Mouse (Mus musculus) intestine, postnatal 0 days (tissue): ENCODE results near the gene Ifnar1. TPM values are rescaled to one million over a fixed set of nuclear protein-coding genes. Genes with fewer than 3 reads are reported as not detected.
"Not testable (repeated sequence)": the region's sequence is repeated elsewhere in the genome, so short reads cannot be mapped to it uniquely, and the experiment has no call there.

ENCODE experiments used
- ATAC-seq: fragments of 200-750 bp; cut with Nextera tagmentation; 2 replicates; pipeline ENCODE4 v1.8.0; 2017; ENCODE audit warnings: mild to moderate bottlenecking, moderate TSS enrichment, moderate library complexity
- H3K27ac ChIP-seq: fragments of 300-500 bp; sonication (generic); 2 replicates; pipeline ENCODE4 v1.5.1; 2014; ENCODE audit warnings: mild to moderate bottlenecking, low read depth, low read length, moderate library complexity
- H3K27me3 ChIP-seq: fragments of 300-500 bp; sonication (generic); replicated peaks from 2 replicates; pipeline ENCODE4 v1.6.1; 2014; ENCODE audit warnings: low read length, mixed read lengths; ENCODE audit not compliant: control insufficient read depth, insufficient read depth
- H3K36me3 ChIP-seq: fragments of 300-500 bp; sonication (generic); 2 replicates; pipeline ENCODE4 v1.6.1; 2014; ENCODE audit warnings: mild to moderate bottlenecking, moderate library complexity; ENCODE audit not compliant: control insufficient read depth, insufficient read depth
- H3K4me1 ChIP-seq: fragments of 300-500 bp; sonication (generic); replicated peaks from 2 replicates; pipeline ENCODE4 v1.6.1; 2014; ENCODE audit warnings: antibody characterized with exemption, low read length, mixed read lengths; ENCODE audit not compliant: control insufficient read depth, insufficient read depth
- H3K4me2 ChIP-seq: fragments of 300-500 bp; sonication (generic); replicated peaks from 2 replicates; pipeline ENCODE4 v1.6.1; 2014; ENCODE audit warnings: low read depth, mild to moderate bottlenecking, moderate library complexity
- H3K4me3 ChIP-seq: fragments of 300-500 bp; sonication (generic); 2 replicates; pipeline ENCODE4 v1.5.1; 2014; ENCODE audit warnings: low read depth, low read length
- H3K9ac ChIP-seq: fragments of 300-500 bp; sonication (generic); 2 replicates; pipeline ENCODE4 v1.6.1; 2014; ENCODE audit warnings: mild to moderate bottlenecking, low read depth, low read length
- H3K9me3 ChIP-seq: fragments of 300-500 bp; sonication (generic); 2 replicates; pipeline ENCODE4 v1.6.1; 2016; ENCODE audit warnings: mixed run types; ENCODE audit not compliant: control insufficient read depth
- CTCF ChIP-seq: sonication (generic); IDR thresholded peaks from 2 replicates; pipeline ENCODE4 v1.5.1; 2016; ENCODE audit warnings: low read depth, mild to moderate bottlenecking, control low read depth, antibody characterized with exemption, moderate library complexity
- WGBS: fragments of 180-500 bp; shearing (Covaris S2); extraction: QIAGEN DNeasy Blood & Tissue Kit; methylation state at CpG from one replicate; pipeline ENCODE4 v1.1.7; 2014; 5-methylcytosine and 5-hydroxymethylcytosine counted together
- polyA plus RNA-seq: library from polyadenylated mRNA; unstranded; fragments of >200 nt; fragmentation: Nextera tagmentation; extraction: Ambion mirVana; gene quantifications from 2 replicates; pipeline ENCODE4 v1.2.1, GENCODE M21; 2015

Ifnar1 gene
- polyA plus RNA-seq: 18.2 and 21.6 TPM in 2 replicates

DNA sequence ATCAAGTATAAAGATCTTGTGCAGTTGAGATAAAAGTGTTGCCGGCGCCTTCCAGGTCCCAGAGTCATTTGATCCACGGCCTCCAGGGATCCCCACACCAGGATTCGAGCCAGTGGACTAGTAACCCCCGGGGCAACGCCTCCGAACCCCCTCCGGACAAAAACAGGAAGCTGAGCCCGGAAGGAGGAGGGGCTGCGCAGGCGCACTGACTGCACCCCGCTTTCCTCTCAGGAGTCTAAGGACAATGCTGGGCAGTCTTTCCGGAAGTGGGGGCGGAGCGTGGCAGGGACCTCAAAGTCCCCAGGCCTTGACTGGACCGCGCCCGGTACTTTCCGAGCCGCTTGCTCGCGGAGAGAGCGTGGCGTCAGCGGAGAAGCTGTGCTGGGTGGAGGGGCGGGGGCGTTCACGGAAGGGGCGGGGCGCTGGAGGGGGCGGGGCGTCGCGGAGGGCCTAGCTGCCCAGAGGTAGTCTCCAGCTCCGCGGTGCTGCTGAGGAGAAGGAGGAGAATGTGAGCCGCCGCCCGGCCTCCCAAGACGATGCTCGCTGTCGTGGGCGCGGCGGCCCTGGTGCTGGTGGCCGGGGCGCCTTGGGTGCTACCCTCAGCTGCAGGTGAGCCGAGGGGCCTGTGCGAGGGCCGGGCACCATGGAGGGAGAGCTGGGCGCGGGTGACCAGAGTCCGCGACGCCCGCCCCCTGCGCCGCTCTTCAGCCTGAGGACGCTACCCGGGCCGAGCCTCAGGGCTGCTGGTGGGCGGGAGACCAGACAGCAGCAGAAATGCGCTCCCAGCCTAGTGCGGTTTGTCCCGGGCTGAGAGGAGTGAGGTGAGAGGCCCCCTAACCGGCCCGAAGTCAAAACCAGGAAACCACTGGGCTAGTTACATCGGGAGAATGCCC is at the start of gene Ifnar1:
Gene Ifnar1, plus strand, starts transcription at position 431 of the 893 bp plus-strand sequence.
- WGBS: under 1% methylated on average over 59 of the region's 68 CpGs
- H3K9ac ChIP-seq: peak within 1 kb of the TSS; percentile 82
- peak within 1 kb of the TSS; percentile 90 for H3K4me2 ChIP-seq
- H3K9me3 ChIP-seq: no peaks in the 10 kb centered on the region
- 0 out of 2 replicates have a peak, but pooled peaks have one; percentile 3 for TF ChIP-seq CTCF
- H3K27ac ChIP-seq: peak within 1 kb of the TSS; percentile 91
- peaks cover 7% of the 10 kb centered on the region for H3K36me3 ChIP-seq
- peaks cover 4% of the 10 kb centered on the region for H3K4me1 ChIP-seq
- peak within 1 kb of the TSS; percentile 86 for H3K4me3 ChIP-seq
- H3K27me3 ChIP-seq: no peaks in the 10 kb centered on the region
- ATAC-seq: peak; percentile 99

DNA sequence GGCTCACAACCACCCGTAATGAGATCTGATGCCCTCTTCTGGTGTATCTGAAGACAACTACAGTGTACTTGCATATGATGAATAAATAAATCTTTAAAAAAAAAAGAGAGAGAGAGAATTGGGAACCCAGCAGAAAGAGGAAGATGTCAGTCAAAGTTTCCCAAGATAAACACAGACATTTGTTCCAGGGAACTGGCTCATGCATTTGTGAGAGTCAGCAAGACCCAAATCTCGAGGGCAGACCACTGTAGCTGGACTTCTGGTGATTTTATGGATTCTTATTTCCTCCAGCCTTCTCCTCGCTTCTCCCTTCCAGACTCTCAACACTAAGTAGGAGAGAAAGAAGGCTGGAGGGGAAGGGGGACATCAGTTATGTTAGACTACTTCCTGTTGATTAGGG is 47.0 kb upstream of the Ifnar1 start:
- Histone ChIP-seq H3K27me3 (no peaks in the 10 kb centered on the region), H3K4me3 (no peak overlapping the region), H3K4me2 (no peak overlapping the region), H3K9me3 (no peaks in the 10 kb centered on the region), H3K27ac (no peak overlapping the region), H3K4me1 (no peaks in the 10 kb centered on the region; the same call in 1 of the 2 replicates), H3K36me3 (no peaks in the 10 kb centered on the region), H3K9ac (no peak overlapping the region)
- ATAC-seq: no peak
- WGBS: 71% methylated on average over 3 of the region's 3 CpGs
- no peak for TF ChIP-seq CTCF

GRCm38 (mm10) chr16:91438599-91438998 is 46.4 kb upstream of the Ifnar1 start:
- not testable (repeated sequence) for H3K9me3 ChIP-seq, H3K36me3 ChIP-seq, H3K4me2 ChIP-seq, H3K4me1 ChIP-seq, H3K9ac ChIP-seq, ATAC-seq, H3K4me3 ChIP-seq, H3K27me3 ChIP-seq, H3K27ac ChIP-seq
- WGBS: 72% methylated on average over 1 of the region's 1 CpGs

DNA sequence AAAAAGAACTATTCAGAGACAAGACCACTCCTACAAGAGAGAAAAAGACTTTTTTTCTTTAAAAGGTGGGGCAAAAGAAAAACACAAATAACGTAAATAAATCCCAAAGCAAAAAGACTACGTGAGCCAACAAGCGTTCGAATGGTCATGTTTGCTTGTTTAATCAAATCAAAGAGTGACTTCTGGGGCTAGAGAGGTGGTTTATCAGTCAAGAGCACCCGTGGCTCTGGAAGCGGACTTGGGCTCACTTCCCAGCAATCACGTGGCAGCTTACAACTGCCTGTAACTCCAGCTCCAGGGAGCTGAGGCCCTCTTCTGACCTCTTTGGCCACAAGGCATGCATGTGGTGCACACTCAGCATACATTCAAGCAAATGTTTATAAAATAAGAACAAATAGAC is 43.7 kb upstream of the Ifnar1 start:
- H3K27ac ChIP-seq: peak overlapping the region; percentile 41; the same call in 1 of the 2 replicates
- no peak overlapping the region for H3K9ac ChIP-seq
- ATAC-seq: peak; percentile 88
- H3K4me2 ChIP-seq: no peak overlapping the region
- TF ChIP-seq CTCF: peak; percentile 68
- WGBS: 18% methylated on average over 7 of the region's 7 CpGs
- no peaks in the 10 kb centered on the region for H3K27me3 ChIP-seq
- H3K4me3 ChIP-seq: no peak overlapping the region
- no peaks in the 10 kb centered on the region for H3K4me1 ChIP-seq
- H3K36me3 ChIP-seq: no peaks in the 10 kb centered on the region
- no peaks in the 10 kb centered on the region for H3K9me3 ChIP-seq

DNA sequence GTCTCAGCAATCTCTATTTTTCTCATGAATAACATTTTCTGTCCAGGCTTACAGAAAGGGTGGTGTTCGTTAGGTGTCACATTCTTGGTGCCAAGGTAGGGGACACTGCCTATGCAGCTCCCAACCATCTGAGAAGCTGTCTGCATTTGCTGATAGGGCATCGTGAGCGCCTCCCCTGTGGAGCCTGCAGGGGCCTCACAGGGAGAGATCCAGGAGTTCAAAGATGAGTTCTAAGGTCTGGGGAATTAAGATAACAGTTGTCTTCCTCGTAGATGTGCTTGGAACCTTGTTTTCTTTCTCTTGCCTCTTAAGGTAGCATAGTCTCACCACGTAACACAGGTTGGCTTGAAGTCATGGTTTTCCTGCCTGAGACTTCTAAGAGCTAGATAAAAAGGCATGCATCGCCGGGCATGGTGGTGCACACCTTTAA is 43.2 kb upstream of the Ifnar1 start:
- H3K9ac ChIP-seq: no peak overlapping the region
- peak overlapping the region; percentile 41; the same call in 1 of the 2 replicates for H3K27ac ChIP-seq
- no peak overlapping the region for H3K4me2 ChIP-seq
- no peaks in the 10 kb centered on the region for H3K9me3 ChIP-seq
- 42% methylated on average over 7 of the region's 7 CpGs for WGBS
- TF ChIP-seq CTCF: no peak
- ATAC-seq: peak; percentile 87
- H3K27me3 ChIP-seq: no peaks in the 10 kb centered on the region
- H3K4me3 ChIP-seq: no peak overlapping the region
- no peaks in the 10 kb centered on the region for H3K4me1 ChIP-seq
- H3K36me3 ChIP-seq: no peaks in the 10 kb centered on the region

GRCm38 (mm10) chr16:91442446-91442845 is 42.6 kb upstream of the Ifnar1 start:
- H3K4me1 ChIP-seq: no peaks in the 10 kb centered on the region
- no peaks in the 10 kb centered on the region for H3K27me3 ChIP-seq
- H3K27ac ChIP-seq: no peak overlapping the region; the same call in 1 of the 2 replicates
- H3K4me3 ChIP-seq: no peak overlapping the region
- H3K4me2 ChIP-seq: no peak overlapping the region
- no peaks in the 10 kb centered on the region for H3K36me3 ChIP-seq
- H3K9me3 ChIP-seq: no peaks in the 10 kb centered on the region
- 69% methylated on average over 4 of the region's 4 CpGs for WGBS
- TF ChIP-seq CTCF: no peak
- ATAC-seq: no peak
- H3K9ac ChIP-seq: no peak overlapping the region
